29 mouse cellular contexts compared by ENCODE assay signal in genomic region chr2:171690781-171691180, GRCm38 (mm10).
DNase-seq lines count a peak whose midpoint lies in the region; ATAC-seq lines count a peak whose summit lies in the region.
"Had no signal": no experiment of that assay in that cellular context is flagged by ENCODE, and none has a peak within 500 bp of the region (broad histone marks: within the 10 kb centered on the region; RNA-seq: fewer than 3 reads in every experiment).

No protein-coding gene starts in this region.

- no peak overlapping the region for H3K4me3 ChIP-seq in heart, embryonic 12.5 days
- no peak overlapping the region for H3K4me3 ChIP-seq in limb, embryonic 10.5 days
- H3K4me3 ChIP-seq in hindbrain, embryonic 16.5 days (ENCODE audit: low read length): no peak overlapping the region
- H3K4me3 ChIP-seq: embryonic facial prominence, embryonic 13.5 days; forebrain, embryonic 10.5 days; forebrain, embryonic 15.5 days; heart, embryonic 13.5 days; hindbrain, embryonic 10.5 days; hindbrain, embryonic 15.5 days; kidney, embryonic 15.5 days had no signal

- H3K27ac ChIP-seq in heart, embryonic 12.5 days (ENCODE audit: poor library complexity, severe bottlenecking): no peak overlapping the region
- 0 out of 2 replicates have a peak overlapping the region, but pooled peaks have one; percentile 9 for H3K27ac ChIP-seq in limb, embryonic 10.5 days
- no peak overlapping the region for H3K27ac ChIP-seq in hindbrain, embryonic 16.5 days (ENCODE audit: low read depth, low read length)
- H3K27ac ChIP-seq: embryonic facial prominence, embryonic 13.5 days; forebrain, embryonic 10.5 days; forebrain, embryonic 15.5 days; heart, embryonic 13.5 days; hindbrain, embryonic 10.5 days; hindbrain, embryonic 15.5 days; kidney, embryonic 15.5 days; liver, embryonic 14.5 days; stomach, postnatal 0 days had no signal

- H3K4me1 ChIP-seq in heart, embryonic 12.5 days (replicated peaks): peaks cover 10% of the 10 kb centered on the region; the same call in 1 of the 2 replicates
- H3K4me1 ChIP-seq in limb, embryonic 10.5 days: peaks cover 15% of the 10 kb centered on the region
- H3K4me1 ChIP-seq in hindbrain, embryonic 16.5 days (ENCODE audit: control insufficient read depth, insufficient read depth, low read depth, low read length): no peaks in the 10 kb centered on the region
- H3K4me1 ChIP-seq: embryonic facial prominence, embryonic 13.5 days; forebrain, embryonic 15.5 days; kidney, embryonic 15.5 days had no signal

- no peak for ATAC-seq in heart, embryonic 12.5 days (ENCODE audit: insufficient number of reproducible peaks, low FRiP score)
- ATAC-seq in hindbrain, embryonic 16.5 days: no peak
- ATAC-seq: activated CD4-positive, CD25-positive, alpha-beta regulatory T cell, adult 4 months; forebrain, embryonic 15.5 days had no signal

- no peaks in the 10 kb centered on the region for H3K36me3 ChIP-seq in heart, embryonic 12.5 days
- no peaks in the 10 kb centered on the region for H3K36me3 ChIP-seq in limb, embryonic 10.5 days
- H3K36me3 ChIP-seq in hindbrain, embryonic 16.5 days (ENCODE audit: control insufficient read depth, insufficient read depth, low read length): no peaks in the 10 kb centered on the region
- H3K36me3 ChIP-seq: embryonic facial prominence, embryonic 13.5 days; forebrain, embryonic 10.5 days; forebrain, embryonic 15.5 days; heart, embryonic 13.5 days; hindbrain, embryonic 10.5 days; hindbrain, embryonic 15.5 days; kidney, embryonic 15.5 days had no signal

- WGBS in heart, embryonic 12.5 days: 20% methylated on average over 4 of the region's 4 CpGs
- 27% methylated on average over 4 of the region's 4 CpGs for WGBS in limb, embryonic 10.5 days
- 42% methylated on average over 4 of the region's 4 CpGs for WGBS in hindbrain, embryonic 16.5 days

- H3K9me3 ChIP-seq in heart, embryonic 12.5 days (replicated peaks): no peaks in the 10 kb centered on the region
- no peaks in the 10 kb centered on the region for H3K9me3 ChIP-seq in limb, embryonic 10.5 days (replicated peaks)
- no peaks in the 10 kb centered on the region for H3K9me3 ChIP-seq in hindbrain, embryonic 16.5 days (ENCODE audit: control insufficient read depth, low read length)
- H3K9me3 ChIP-seq: embryonic facial prominence, embryonic 13.5 days; forebrain, embryonic 10.5 days; forebrain, embryonic 15.5 days; heart, embryonic 13.5 days; hindbrain, embryonic 10.5 days; hindbrain, embryonic 15.5 days; kidney, embryonic 15.5 days had no signal

- H3K4me2 ChIP-seq in heart, embryonic 12.5 days: no peak overlapping the region
- no peak overlapping the region for H3K4me2 ChIP-seq in hindbrain, embryonic 16.5 days (ENCODE audit: low read length)
- H3K4me2 ChIP-seq: embryonic facial prominence, embryonic 13.5 days; forebrain, embryonic 15.5 days; heart, embryonic 13.5 days; hindbrain, embryonic 15.5 days; kidney, embryonic 15.5 days had no signal

- H3K9ac ChIP-seq in heart, embryonic 12.5 days: no peak overlapping the region
- H3K9ac ChIP-seq in hindbrain, embryonic 16.5 days (ENCODE audit: low read depth, low read length): no peak overlapping the region
- H3K9ac ChIP-seq: embryonic facial prominence, embryonic 13.5 days; forebrain, embryonic 15.5 days; heart, embryonic 13.5 days; hindbrain, embryonic 15.5 days; kidney, embryonic 15.5 days; liver, embryonic 14.5 days had no signal

- DNase-seq in heart, adult 11 months: peak; percentile 5
- peak; percentile 4 for DNase-seq in ES-CJ7 (ENCODE audit: low read depth, low spot score)
- no peak for DNase-seq in limb, embryonic 10.5 days (ENCODE audit: low spot score)
- DNase-seq in lung, postnatal 10 days: peak; percentile 7
- no peak for DNase-seq in layer of hippocampus, adult 18-20 months (ENCODE audit: low spot score in 2 of 2)
- DNase-seq: adrenal gland, adult 2 months; adrenal gland, postnatal 36 days; cerebellum, adult 2 months; cerebellum, postnatal 14 days; gastrocnemius, postnatal 25 days; heart, adult 18-20 months; heart, postnatal 10 days; kidney, adult 18-20 months; kidney, postnatal 4 days; liver; midbrain, embryonic 14.5 days; spleen, adult 18-20 months had no signal

- H3K27me3 ChIP-seq in heart, embryonic 12.5 days (replicated peaks): no peaks in the 10 kb centered on the region
- no peaks in the 10 kb centered on the region for H3K27me3 ChIP-seq in limb, embryonic 10.5 days (ENCODE audit: low read depth, poor library complexity, severe bottlenecking)
- no peaks in the 10 kb centered on the region for H3K27me3 ChIP-seq in hindbrain, embryonic 16.5 days (replicated peaks; ENCODE audit: control insufficient read depth, insufficient read depth, low read length)
- H3K27me3 ChIP-seq: embryonic facial prominence, embryonic 13.5 days; forebrain, embryonic 15.5 days; heart, embryonic 13.5 days; hindbrain, embryonic 15.5 days; kidney, embryonic 15.5 days had no signal

Comparison
In these comparisons a context has a peak if more than half of its experiments do, and no peak if none do; other contexts are left out.
1. DNase-seq: peak in heart, adult 11 months (single experiment), ES-CJ7 (single experiment) and lung, postnatal 10 days (single experiment); none in limb, embryonic 10.5 days (single experiment) and layer of hippocampus, adult 18-20 months (0 of 2).